Mouse (Mus musculus) megakaryocyte-erythroid progenitor cell, adult 5-6 weeks (primary cell): ENCODE results near the gene Pkn3. TPM values are rescaled to one million over a fixed set of nuclear protein-coding genes. Genes with fewer than 3 reads are reported as not detected.
"Not testable (repeated sequence)": the region's sequence is repeated elsewhere in the genome, so short reads cannot be mapped to it uniquely, and the experiment has no call there.

Experiments
- ATAC-seq: replicated peaks from 2 replicates; pipeline ENCODE4 v1.8.0; 2016; ENCODE audit warnings: mild to moderate bottlenecking, inconsistent platforms; ENCODE audit not compliant: severe bottlenecking, poor library complexity, low FRiP score, low TSS enrichment
- total RNA-seq, 2 experiments: library from RNA; stranded (forward) in 1 of 2; stranded (reverse) in 1 of 2; fragments of 200-1000, 215-1000 nt in 1 of 2; fragments of >200 nt in 1 of 2; fragmentation: Nextera tagmentation in 1 of 2; gene quantifications; 2 replicates each; pipeline ENCODE4 v1.2.3; 2014 to 2017

Pkn3 gene
- total RNA-seq, 2 experiments from 2014 or later = 2.4 to 11.7 TPM

- ATAC-seq = no peak
These were observed 14.9 kb downstream of the Pkn3 start for GRCm38 (mm10) chr2:30092280-30092918.

- ATAC-seq = peak; percentile 94
These were observed 16.2 kb downstream of the Pkn3 start, which contains the start of gene Zdhhc12 for GRCm38 (mm10) chr2:30093471-30094207. Gene Zdhhc12, minus strand, starts transcription at chr2:30093648.

GRCm38 (mm10) chr2:30094208-30094588 is 16.7 kb downstream of the Pkn3 start:
- ATAC-seq = no peak

GRCm38 (mm10) chr2:30095882-30096527 is 18.5 kb downstream of the Pkn3 start:
- ATAC-seq = peak; percentile 46

- no peak for ATAC-seq
These were observed 22.7 kb downstream of the Pkn3 start for GRCm38 (mm10) chr2:30100214-30100613.

- ATAC-seq = peak; percentile 75
These were observed 28.9 kb downstream of the Pkn3 start for GRCm38 (mm10) chr2:30106364-30106763.

GRCm38 (mm10) chr2:30107646-30108045 is 30.2 kb downstream of the Pkn3 start:
- no peak for ATAC-seq

GRCm38 (mm10) chr2:30108260-30108659 is 30.8 kb downstream of the Pkn3 start:
- ATAC-seq = no peak

GRCm38 (mm10) chr2:30111500-30111899 is 34.0 kb downstream of the Pkn3 start:
- peak; percentile 86 for ATAC-seq

- peak; percentile 12; the same call in 1 of the 2 replicates for ATAC-seq
These were observed 35.1 kb downstream of the Pkn3 start for GRCm38 (mm10) chr2:30112564-30112963.

GRCm38 (mm10) chr2:30119641-30120051 is 42.2 kb downstream of the Pkn3 start:
- ATAC-seq = no peak

GRCm38 (mm10) chr2:30120269-30120668 is 42.8 kb downstream of the Pkn3 start:
- ATAC-seq = no peak

- ATAC-seq = no peak
These were observed 45.3 kb downstream of the Pkn3 start for GRCm38 (mm10) chr2:30122766-30123165.

- peak; percentile 10; the same call in 1 of the 2 replicates for ATAC-seq
These were observed 46.4 kb downstream of the Pkn3 start for GRCm38 (mm10) chr2:30123729-30124471.

- peak; percentile 94 for ATAC-seq
These were observed 47.2 kb downstream of the Pkn3 start, which contains the start of gene Zer1 for GRCm38 (mm10) chr2:30124472-30125274. Gene Zer1, minus strand, starts transcription at chr2:30124585.

- ATAC-seq = no peak
These were observed 51.3 kb downstream of the Pkn3 start for GRCm38 (mm10) chr2:30128789-30129188.

GRCm38 (mm10) chr2:30130156-30130555 is 52.7 kb downstream of the Pkn3 start:
- no peak for ATAC-seq

GRCm38 (mm10) chr2:30131240-30131639 is 53.8 kb downstream of the Pkn3 start:
- not testable (repeated sequence) for ATAC-seq
